Mouse (Mus musculus): Measurements from ENCODE around the gene Rasa3.

GRCm38 (mm10) chr8:13671246-13672003, 6.0 kb downstream of the Rasa3 start:
- TF ChIP-seq CTCF (IDR thresholded peaks at IDR 0.05; ENCODE audit: low read depth) = no peak
- no peak for TF ChIP-seq EP300 (IDR thresholded peaks at IDR 0.05; ENCODE audit: low read depth)

Measured in heart, postnatal 0 days (tissue).